Mouse (Mus musculus) retina, postnatal 7 days (tissue): ENCODE measurements around the gene Dcst1.

Experiments used
- DNase-seq: peaks from one replicate; pipeline ENCODE4 v3.0.0-alpha.2; 2012; ENCODE audit warnings: low read depth, low spot score

Dcst1 gene

DNA sequence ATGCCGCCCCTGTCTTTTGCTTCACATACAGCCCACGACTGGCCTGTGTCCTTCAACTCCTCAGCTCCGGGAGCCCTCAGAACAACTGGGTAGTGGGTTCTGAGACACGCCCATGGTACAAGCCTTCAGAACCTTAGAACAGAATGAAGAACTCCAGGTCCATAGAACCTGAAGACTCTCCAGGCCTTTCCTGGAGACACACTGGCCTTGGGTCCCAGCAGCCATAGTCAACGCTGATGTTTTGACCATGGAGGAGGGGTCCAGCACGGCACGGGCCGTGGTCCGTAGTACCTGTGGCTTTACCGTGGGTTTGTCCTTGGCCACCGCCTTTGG lies at the start of gene Dcst1:
Dcst1 (minus strand) TSS at position 101 of the 333 bp plus-strand sequence.
- DNase-seq: no peak

DNA sequence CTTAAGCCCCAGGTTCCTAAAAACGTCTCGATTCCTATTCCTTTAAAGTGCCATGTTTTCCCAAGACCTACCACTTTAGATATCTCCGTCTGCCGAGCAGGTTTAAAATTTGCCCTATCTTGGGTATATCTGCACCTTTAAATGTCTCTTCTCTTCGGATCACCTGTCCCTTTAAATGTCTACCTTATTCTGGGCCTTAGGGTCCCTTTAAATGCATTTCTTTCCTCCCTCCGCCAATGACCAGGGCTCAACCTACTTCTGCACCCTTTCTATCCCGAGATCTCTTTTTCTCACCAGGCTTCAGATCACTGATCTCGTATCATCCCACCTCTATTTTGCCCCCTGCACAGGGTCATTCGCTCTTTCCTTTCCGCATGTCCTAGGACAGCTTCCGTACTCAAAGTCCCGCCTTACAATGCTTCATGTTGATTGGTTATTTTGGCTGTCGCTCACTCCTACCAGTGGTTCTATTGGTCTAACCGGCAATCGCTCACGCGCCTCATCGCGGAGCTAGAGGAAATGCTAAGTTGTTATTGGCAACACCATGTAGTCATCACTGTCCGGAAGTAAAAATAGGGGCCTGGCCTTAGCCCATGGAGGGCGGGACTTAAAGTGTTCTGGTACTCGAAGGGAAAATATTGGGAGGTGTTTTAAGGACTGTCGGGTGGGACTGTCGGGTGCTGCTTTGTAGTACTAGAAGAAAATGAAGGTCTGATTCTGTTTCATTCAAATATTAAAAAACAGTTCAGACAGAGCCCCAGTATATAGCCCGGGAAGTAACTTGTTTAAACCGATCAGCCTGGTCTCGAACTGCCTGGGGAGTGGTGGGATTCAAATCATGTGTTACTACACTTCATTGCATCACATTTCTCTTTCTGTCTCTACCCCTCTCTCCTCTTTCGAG lies 46.7 kb upstream of the Dcst1 start, which contains the start of gene Flad1:
Flad1 (minus strand) TSS at position 381 of the 904 bp plus-strand sequence.
- DNase-seq: peak; percentile 100

DNA sequence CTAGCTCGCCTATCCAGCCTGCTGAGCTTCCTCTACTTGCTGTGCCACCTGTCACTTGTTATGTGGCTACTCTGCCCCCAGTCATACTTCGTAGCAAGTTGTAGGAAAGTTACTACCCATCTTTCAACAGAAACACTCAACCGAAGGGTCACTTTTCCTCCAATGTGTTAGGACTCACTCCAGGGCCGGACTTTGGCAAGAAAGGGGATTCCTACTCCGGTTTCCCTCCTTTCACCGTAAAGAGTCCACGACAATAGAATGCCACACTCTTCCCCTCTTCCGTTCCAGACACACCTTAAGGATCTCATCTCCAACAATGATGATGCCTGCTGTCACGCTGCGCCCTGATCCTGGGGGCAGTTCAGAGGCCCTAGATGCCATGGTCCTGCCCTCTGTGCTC lies 45.8 kb upstream of the Dcst1 start:
- DNase-seq: no peak

DNA sequence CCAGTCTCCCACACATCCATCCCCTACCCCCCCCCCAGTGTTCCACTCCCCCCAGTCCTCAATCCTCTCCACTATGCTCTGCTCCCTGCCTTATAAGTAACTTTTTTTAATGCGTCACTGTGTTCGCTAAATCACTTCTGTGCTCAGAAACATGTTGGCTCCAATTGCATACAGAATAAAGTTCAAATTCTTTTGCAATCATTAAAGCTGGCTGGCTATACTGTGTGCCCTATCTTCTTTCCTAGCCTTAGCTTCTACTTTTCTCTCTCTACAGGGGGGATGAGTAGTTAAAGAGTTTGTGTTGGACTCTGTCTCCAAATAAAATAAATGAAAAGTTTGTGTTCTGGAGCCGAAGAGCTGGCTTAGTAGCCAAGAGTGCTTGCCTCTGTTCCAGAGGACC lies 44.6 kb upstream of the Dcst1 start:
- no peak for DNase-seq

DNA sequence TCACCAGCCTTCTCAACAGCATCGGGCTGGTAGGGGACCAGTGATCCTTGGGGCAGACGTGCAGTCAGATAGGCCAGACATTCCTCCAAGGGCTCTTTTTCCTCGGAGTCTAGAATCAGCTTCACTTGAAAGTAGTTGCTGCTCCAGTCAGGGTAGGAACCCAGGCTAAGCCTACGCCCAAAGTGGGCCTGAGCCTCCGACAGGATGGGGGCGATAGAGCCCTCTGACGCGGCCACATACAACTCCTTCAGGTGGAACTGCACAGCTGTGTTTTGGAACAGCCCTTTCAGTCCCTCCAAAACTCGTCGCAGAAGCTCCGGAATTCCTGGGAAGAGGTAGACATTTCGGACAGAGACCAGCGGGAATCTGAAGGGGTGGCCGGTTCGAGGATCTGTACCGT lies 43.4 kb upstream of the Dcst1 start:
- DNase-seq: no peak

DNA sequence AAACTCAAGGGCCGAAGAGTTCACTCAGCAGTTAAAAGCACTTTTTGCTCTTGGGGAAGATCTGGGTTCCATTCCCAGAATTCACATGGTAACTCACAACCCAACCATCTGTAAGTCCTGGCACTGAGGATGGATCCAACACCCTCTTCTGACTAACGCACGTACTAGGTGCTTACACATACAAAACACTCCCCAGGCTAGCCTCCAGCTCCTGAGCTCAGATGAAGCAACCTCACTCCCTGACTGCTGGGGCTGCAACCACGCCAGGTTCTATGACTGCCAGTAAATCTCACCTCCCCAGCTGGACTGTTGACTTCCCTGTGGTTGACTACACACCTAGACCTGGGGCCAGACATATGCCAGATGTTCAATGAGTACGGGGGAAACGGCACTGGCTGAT lies 41.8 kb upstream of the Dcst1 start:
- DNase-seq: no peak

DNA sequence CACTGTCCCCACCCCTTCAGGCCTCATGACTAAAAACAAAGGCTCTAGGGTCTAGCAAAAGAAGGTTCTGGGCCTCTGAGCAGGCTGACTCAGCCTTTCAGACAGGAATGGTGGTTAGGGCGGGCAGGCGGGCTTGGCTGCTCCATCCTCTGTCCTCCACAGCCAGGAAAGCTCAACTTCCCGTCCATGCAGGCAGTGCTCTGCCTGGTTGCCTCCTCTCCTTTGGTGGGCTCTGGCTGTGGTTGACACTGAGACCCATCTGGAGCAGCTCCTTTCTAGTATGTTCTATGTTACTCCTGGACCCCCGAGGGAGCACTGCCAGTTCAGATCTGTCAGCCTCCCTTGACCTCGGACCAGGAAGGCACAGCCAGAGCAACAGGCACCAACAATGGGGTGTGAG lies 37.6 kb upstream of the Dcst1 start, which contains the start of gene Lenep:
Lenep (minus strand) TSS at position 101 of the 400 bp plus-strand sequence.
- DNase-seq: no peak

DNA sequence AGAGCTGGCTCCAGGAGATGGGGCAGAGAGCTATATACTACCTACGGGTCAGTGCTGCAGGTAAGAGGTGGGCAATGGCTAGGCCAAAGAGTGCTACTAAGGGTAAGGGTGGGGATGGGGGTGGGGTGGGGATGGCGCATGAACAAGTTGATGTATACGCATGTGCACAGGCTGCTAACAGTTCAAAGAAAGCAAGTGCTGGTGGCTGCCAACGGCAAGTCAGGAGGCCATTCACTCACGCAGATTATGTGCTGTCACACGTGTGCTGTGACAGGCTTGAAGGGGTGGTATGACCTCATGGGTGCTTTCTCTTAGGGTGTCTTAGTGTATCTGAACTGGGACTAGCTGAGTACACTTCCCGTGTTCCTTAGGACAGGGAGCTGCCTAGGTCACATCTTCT lies 36.3 kb upstream of the Dcst1 start:
- no peak for DNase-seq

DNA sequence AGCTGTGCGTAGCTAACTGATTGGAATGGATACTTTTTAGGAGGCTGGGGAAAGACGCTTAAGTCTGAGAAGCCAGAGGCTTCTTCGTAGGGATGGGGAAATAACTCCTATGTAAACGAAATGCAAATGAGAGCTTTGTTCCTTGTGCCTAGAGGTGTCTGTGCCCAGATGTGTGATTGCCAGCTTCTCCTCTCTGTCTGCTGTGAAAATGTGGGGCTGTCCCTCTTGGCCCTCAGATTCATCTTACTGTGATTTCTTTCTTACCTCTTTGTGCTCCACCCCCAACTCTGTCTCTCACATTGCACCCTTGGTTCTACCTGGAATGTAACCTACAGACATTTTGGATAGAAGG lies 31.6 kb upstream of the Dcst1 start:
- DNase-seq: no peak

DNA sequence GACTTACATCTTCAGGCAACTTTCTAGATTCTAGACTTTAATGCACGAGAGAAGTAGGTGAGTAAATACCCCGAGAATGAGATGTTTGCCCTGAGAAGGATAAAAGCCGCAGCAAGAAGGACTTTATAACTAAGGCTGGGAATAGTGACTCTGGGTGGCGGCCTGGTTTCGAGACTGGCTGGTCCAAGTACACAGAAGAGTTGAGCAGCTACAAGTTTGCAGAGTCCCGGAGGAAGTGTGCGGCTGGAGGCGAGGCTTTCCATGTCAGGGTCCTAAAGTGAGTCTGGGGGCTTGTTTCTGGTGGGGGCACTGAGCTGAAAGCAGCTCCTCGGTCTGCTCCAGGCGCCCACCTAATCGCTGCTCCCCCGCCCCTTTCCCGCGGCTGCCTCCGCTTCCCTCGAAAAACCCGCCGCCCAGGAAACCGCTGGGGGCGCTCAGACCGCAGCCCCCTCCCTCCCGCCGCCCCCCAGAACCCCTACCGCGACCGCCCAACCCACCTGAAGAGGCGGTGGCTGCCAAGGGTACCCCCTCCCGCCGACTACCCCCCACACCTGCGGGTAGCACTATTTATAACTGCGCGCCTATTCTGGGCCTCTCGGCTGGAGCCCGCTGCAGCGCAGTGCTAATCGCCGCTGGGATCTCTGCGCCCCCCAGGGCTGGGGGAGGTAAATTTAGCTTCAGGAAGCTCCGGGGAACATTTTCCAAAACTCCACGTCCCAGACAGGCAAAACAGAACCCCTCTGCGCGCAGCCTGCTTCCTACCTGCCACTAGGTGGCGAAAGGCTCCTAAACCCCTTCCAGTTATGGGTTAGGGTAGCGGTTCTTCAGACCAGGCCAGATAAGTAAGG lies 31.0 kb upstream of the Dcst1 start:
- DNase-seq: no peak

DNA sequence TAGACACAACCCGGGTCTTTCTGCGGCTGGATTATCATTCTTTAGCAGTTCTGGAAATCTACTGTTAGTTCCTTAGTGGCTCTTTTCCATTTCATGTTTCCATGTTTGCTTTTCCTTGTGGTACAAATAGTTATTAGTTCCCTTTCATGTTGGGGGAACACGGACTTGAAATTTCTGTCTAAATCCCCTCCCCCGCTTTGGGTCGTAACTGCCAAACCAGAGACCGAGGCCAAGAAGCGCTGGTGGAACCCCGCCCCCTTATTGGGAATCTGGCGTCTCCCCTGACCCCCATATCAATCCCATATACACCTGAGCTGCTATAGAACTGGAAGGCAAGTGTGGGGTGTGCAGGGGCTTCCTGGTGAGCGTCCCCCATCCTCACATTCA lies 30.4 kb upstream of the Dcst1 start:
- no peak for DNase-seq

DNA sequence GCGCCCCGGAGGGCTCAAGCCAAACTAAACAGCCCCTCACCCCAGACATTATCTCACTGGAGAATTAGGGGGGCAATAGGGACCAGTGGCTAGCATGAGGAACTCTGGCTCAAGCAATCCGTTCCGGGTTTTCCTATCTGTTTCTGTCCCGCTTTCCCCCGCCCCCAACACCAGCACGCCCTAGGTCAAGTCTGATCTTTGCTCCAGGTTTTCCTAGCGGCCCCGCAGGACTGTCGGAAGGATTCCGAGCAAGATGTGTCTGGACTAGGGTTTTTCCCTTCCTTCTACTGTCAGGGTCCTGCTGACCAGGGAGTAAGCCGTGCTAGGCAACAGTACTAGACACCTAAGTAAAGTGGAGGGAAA lies 29.8 kb upstream of the Dcst1 start:
- peak; percentile 79 for DNase-seq

DNA sequence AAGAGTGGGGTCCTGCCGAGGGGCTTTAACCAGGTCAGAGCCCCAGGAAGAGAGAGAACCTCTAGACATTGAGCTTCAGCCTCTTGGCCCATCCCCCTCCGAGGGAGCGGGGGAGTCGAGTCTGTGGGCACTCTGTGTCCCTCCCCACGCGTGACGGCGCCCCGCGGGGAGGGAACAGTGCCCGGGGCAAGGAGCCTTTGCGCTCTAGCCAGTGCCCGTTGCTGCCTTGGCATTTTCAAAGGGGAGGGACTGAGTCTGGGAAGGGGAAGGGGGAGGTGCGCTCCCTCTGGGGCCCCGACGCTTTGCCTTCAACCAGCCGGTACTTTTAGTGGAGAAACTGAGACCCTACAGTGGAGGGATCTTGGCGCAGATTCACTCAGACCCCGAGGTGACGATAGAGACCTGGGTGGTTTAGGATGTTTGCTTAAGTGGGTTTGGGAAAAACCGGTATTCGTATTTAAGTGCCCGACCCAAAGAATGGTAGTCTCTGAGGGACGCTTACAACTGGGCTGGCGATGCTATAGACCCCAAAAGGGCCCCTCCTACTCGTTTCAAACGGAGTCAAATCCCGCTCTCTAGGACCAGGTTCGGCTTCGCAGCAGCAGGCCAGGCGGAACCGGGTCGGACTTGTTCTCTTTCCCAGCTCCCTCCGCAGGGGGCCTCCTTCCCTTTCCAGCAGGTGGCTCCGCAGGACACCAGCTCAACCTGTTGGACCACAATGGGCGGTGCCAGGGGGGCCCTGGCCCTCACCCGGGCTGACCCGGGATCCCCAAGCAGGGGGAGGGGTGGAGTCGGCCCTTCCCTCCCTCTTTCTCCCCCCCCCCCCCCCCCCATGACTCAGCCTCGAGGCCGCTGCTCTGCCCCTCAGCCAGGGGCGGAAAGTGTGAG lies 29.2 kb upstream of the Dcst1 start, which contains the start of gene Zbtb7b:
Zbtb7b (minus strand) TSS at position 771 of the 888 bp plus-strand sequence.
- peak; percentile 68 for DNase-seq

DNA sequence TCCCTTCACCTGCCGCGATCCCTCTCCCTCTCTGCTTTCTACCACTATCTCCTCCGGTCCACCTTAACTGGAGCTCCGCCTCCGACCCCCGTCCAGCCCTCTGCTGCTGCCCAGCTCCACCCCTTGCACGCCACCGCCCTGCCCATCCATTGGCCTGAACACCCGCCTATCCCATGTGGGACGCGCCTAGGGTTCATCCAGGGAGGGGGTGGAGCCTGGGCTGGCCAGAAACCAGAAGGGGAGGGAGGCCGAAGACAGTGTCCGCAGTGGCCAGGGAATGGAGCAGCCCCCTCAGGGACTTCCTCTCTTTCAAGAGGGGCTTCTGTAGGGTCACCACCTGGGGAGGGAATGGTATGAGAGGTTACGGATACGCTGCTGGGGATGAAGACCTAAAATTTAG lies 28.6 kb upstream of the Dcst1 start:
- DNase-seq: peak; percentile 94

DNA sequence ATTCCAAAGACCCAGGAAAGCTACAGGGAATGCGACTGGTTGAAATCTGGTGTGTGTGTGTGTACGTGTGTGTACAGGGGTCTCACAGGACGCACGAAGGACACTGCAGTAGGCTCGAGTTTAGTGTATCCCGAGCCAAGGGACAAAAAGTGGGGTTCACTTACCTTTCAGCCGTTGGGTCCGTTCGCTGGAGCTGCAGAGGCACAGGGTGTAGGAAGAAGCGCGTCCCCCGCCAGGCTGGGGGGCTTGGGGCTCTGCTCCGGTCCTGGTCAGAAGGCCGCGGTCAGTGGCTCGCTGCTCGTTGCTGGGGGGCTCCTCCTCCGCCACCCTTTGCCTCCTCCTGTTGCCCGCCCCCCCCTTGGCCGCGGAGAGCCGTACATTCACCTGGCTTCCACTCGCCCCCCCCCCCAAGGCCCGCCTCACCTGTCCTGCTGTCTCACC lies 27.8 kb upstream of the Dcst1 start:
- no peak for DNase-seq

DNA sequence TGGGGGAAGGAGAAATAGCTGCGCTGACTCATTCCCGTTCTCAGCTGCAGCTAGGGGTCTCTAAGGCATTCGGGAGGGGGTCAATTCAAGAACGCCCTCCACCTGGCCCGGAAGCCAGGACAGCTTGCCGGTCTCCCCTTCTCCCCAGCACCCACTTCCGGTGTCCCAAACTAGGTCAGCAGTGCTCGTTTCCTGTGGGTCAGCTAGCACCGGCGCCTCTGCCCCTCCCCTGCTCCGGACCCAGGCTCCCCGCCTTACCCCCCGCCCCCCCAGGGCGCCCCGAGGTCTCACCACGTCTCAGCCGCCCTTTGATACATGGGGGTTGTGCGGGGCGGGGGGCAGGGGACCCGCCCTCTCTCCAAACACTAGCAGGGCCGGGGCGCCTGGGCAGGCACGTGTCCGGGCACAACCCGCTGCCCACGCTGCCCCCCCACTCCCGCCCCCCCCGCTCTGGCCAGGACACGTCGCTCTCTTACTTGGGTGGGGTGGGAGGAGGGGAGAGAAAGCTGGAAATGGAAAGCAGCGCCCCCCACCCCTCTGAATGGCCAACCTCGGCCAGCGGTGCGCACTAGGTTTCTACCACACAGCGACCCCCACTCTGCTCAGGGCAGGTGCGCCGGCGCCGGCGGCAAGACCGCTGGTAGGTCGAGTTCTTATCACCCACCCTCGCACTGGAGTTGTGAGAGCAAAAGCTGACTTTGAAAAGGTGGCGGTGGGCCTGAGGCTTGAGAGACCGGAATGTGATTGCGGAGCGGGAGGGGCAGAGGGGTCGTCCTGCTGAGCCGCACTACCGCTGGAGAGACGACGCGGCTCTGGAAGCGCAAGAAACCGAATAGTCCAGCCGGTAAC lies 26.8 kb upstream of the Dcst1 start:
- DNase-seq: peak; percentile 53

DNA sequence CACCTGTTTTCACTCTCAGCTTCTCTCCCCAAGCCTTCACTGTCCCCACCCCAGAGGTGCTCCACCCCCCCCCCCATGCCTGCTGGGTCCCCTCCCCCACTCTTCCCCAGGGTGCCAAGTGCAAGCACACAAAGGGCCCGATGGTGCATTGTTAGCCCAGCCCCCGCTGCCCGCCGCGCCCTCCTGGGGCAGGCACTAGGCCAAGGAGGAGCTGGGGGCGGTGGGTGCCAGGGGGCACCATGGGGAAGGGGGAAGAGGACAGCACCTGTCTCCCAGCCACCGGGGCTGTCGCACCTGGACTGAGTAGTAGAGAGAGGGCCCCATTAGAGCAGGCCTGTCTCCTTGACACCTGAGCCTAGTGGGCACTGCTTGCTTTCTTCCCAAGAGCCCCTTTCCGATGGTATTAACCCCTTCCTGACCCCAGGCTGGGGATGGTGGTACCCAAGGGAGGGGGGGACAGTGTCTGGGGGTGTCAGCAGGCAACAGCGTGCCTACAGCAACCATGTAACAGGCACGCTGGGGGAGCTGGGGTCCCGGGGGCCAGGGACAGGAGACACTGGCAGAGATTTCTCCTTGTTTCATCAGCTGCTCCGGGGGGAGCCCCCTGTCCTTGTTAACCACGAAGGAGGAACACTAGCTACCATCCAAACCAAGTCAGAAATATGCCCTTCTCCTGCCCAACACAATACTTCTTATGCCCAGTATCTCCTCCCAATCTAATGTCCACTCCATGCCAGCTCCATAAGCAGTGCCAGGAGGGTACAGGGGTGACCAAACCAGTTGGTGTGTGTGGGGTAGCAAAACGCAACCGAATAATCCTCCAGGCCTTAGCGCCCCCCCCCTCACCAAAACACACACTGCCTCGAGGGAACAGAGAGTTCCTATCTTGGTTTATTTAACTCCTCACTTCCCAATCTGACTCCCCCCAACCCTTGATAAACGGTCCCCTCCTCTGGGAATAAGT lies 25.9 kb upstream of the Dcst1 start:
- DNase-seq: no peak

DNA sequence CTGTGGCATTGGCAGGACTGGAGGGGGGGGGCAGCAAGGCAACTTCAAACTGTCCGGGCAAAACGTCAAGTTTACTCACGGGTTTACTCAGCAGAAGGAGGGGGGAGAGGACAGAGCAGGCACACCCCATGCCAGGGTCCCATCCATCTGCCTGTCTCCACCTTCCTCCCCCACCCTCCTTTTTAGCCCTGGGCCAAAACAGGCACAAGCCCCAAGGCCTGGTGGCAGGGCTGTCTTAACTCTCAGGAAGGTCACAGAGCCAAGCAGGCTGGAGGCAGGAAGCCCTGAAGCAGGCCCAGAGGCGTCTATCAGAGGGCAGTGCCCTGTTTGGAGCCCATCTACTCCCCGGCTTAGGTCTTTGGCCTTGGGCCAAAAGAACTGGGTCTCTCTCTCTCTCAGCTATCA lies 25.1 kb upstream of the Dcst1 start:
- DNase-seq: no peak

DNA sequence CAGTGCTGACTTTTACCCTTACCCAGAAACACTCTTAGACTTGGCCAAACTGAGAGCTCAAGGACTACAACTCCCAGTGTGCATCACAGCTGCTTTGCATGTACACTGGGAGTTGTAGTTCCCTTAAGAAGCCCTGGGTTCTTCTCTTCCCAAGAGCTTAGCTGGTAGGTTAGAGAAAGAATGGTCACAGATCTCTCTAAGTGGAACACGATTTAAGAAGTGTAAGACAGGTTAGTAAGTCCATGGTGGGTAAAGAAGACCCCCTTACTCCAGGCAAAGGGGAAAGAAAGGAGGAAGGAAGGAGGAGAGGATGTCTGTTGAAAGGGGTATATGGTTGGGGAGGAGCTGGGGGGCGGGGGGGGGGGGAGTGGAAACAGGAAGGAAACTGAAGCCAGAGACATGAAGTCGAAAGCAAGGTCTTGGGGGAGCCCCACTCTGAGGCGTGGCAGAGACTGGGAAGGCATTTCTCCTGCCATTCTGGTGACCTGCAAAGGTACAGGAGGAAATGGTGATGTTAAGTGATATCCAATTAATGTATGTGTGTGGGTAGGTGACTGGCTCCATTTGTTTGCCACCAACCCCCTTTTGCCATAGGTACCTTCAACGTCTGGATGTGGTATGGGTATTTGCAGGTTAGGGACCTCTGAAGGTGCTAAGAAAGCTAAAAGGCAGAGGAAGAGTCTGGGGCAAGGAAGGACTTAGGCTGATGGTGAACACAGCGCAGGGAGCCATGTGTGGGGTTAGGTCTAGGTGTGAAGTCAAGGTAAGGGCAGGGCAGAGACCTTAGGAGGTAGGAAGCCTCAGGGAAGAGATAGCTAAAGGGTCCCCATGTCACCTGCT lies 24.1 kb upstream of the Dcst1 start:
- DNase-seq: no peak
